Mouse (Mus musculus): ENCODE data around the gene Misp.

GRCm38 (mm10) chr10:79790861-79791260, 29.9 kb upstream of the Misp start, which contains the start of gene Prss57:
- TF ChIP-seq CTCF (conservative IDR thresholded peaks at IDR 0.05 in 1 of 2, IDR thresholded peaks at IDR 0.05 in 1 of 2; ENCODE audit: low read depth in 2 of 2, low read length in 2 of 2) (no peak), BHLHE40 (IDR thresholded peaks at IDR 0.05; ENCODE audit: low read depth, low read length) (no peak)

Data from CH12.LX (cell line).